Mouse (Mus musculus) heart, postnatal 25 days (tissue): ENCODE measurements at regions not wholly inside any gene's neighbourhood (a gene's known extent, or its start where the extent isn't known, plus 50 kb on each side); places are given as distances from the start of the nearest gene placed in this dataset.
"Not testable (repeated sequence)": the region's sequence is repeated elsewhere in the genome, so short reads cannot be mapped to it uniquely, and the experiment has no call there.

Experiments used
- DNase-seq: peaks from one replicate; pipeline ENCODE4 v3.0.0; 2022; ENCODE audit warnings: low spot score
- intact Hi-C: fragments of 180-260 bp; cut with DNase I; formaldehyde crosslinking; loops from one replicate; pipeline ENCODE4 v1.15.1; 2025

DNA sequence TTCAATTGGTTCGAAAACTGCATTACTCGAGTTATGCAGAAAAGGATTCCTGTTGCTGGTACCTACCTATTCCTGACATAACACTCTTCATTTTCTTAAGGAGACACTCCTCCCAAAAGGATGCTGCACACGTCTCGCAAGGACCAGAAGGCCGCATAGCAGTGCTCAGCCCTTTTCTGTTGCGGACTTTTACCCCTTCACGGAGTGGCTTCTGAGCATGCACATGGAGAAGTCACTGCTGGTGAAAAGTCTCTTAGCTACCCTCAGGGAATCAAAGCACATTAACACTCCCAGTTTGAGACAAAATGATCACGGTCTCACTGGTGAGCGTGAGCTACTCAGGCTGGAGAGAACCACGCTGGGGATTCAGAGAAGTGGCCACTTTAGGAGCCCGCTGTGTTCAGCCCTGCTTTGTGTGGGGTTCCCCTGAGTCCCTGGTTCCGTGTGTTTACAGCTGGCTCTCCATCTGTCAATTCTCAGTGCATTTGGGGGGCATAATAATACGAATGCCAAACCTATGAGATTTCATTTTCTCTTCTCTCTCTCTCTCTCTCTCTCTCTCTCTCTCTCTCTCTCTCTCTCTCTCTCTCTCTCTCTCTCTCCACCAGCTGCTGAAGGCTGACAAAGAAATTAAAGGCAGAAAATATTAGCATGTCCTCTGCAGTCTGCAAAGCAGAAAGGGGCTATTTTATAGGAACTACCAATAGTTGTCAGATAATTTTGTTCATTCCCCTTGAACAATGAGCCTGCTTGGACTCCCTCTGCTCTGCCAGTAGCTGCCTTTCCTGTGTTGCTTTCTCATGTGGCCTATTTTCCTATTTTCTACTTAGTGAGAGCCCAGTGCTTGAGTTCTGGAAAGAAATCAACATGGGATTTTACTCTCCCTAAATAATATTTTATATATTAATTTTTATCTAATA lies 160.7 kb downstream of the Basp1 start:
- DNase-seq = no peak
- intact Hi-C loops = no loop called here

DNA sequence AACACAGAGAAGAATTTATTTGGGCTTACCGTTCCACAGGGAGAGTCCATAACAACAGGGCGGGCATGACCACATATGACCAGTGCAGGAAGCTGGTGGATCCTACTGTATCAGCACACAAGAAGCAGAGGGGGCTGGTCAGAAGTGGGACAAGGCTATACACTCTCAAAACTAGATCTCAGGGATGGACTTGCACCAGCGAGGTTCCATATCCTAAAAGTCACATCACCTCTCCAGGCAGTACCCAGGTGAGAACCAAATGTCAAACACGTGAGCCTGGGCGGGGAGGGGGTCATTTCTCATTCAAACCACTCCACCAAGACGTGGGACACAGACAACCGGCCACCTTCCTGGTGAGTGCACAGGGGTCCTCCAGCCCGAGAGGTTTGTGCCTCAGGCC lies 167.9 kb downstream of the Basp1 start:
- DNase-seq = no peak
- intact Hi-C loops = no loop called here

DNA sequence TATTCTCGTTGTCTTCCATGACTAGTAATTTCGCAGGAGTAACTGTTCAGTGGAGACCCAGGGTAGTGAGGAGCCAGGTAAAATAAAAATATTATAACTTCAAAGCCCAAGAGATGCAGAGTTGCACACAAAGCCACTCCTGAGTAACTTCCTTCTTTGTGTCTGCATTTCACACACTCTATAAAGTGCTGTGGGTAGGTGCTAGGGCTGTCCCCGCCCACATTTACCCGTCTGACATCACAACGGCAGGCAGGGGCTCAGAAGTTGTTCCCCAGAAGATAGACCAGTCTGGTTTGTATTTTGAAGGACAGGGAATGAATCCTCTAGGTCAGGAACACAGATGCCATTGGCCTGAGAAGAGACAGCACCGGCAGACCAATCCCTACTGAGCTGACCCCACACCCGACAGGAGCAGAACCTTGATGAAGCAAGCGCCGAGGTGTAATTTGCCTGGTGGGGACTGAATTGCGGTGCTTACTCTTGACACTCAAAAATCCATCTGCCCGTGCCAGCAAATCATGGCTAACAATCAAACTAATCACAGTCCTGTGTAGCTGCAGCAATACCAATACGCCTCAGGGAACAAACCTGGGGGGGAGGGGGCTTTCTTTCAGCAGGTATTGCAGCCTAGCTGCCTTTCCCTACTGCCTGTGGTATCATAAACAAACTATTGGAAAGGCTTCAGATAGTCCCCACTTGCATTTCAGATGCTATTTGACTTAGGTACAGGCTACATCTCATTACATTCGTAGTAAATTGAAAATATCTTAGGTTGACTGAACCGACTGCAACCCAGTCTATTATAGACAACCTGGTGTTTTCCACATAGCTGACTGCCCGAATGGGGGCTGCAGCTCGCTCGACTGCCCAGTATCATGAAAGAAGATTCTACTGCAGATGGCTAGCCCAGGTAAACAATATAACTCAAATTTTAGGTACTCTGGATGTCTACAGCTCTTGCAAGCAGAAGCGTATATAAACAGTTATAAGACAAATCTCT lies 175.6 kb downstream of the Basp1 start:
- DNase-seq = no peak
- intact Hi-C loops = loop anchor here (10.0 kb wide), 1 partner anchor 1747 kb away; no protein-coding TSS in a partner anchor

DNA sequence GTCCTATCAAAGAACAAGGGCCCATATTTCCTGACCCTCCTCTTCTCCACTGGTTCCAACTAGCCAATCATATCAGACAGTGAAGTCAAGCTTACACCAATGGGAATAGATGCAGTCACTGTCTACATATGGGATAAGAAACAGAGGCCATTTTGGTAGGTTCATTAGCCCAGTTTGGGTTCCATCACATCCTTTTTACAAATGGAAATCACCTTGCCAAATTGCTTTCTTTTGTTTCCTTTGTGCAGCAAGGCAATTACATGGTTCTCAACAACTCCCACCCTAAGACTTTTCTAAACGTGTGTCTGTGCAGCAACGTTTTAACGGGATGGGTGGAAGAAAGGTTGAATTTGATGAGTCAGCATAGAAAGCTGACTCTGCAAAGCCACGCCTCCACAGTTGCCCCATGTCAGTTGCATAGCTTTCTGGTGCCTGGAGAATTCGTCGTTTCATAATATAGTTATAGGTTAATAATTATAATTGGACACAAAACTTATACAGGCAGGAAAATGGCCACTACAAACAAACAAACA lies 177.3 kb downstream of the Basp1 start:
- intact Hi-C loops = loop anchor here (10.0 kb wide), 1 partner anchor 1749 kb away; no protein-coding TSS in a partner anchor
- DNase-seq = no peak

DNA sequence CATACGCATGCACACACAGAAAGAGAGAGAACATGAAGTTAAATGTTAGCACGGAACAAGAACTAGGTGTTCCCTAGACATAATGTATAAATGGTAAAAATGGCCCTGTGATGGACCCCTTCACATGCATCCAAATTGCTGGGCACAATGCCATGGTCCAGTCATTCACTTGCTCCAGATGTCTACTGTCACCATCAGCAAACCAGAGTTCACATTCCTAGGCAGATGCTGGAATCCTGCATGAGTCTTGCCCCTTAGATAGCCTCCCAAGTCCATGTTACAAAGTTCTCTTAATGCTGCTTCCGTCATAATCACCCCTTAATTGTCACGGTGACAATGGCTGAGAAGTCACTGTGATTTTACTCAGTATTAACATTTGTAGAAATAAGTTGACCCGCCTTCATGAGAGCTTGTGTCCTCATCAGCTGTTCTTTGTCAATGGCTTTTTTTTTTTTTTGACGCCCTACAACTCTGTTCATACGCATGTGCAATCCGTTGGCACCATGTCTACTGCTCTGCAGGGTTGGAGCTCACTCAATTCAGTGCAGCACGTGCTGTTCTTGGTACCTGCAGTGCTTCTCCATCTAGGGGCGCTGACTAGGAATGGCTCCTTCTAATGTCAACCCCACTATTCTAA lies 179.4 kb downstream of the Basp1 start:
- intact Hi-C loops = loop anchor here (10.0 kb wide), 1 partner anchor 1751 kb away; no protein-coding TSS in a partner anchor
- DNase-seq = no peak

DNA sequence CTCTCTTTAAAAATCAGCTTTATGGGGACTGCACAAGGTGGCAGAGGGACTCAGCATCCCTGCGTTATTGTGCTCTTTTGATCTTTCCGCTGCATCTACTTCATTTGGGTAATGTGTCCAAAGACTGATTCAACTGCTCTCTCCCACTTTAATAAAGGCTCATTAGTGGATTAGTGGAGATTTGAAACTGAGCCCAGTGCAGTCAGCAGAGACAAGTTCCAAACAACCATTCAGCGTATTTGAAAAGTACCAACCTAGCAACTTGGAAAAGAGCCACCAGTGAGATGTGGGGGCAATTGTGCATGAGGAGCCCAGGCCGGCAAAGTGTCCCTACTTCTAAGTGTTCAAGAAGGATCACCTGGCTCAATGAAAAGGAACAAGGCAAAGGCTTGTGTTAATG lies 183.4 kb downstream of the Basp1 start:
- DNase-seq = no peak
- intact Hi-C loops = loop anchor here (10.0 kb wide), 1 partner anchor 1755 kb away; no protein-coding TSS in a partner anchor

DNA sequence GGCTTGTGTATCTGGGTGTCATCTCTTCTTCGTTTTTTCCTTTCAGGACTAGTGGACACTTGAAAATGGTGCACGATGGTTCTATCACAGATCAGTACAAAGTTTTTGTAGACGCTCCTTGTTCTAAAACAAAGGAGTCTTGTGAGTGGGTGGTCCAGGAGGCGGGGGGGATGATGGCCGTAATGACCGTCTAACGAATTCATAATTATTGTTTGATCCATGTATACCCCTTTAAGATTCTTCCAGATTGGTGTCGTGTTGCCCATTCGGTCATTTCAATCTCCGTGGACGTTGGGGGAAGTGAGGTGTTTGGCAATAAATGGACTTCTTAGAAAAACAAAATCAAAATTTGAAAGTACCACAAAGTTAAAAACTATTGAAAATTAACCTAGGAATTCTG lies 183.8 kb downstream of the Basp1 start:
- no peak for DNase-seq
- intact Hi-C loops = loop anchor here (10.0 kb wide), 1 partner anchor 1755 kb away; no protein-coding TSS in a partner anchor

DNA sequence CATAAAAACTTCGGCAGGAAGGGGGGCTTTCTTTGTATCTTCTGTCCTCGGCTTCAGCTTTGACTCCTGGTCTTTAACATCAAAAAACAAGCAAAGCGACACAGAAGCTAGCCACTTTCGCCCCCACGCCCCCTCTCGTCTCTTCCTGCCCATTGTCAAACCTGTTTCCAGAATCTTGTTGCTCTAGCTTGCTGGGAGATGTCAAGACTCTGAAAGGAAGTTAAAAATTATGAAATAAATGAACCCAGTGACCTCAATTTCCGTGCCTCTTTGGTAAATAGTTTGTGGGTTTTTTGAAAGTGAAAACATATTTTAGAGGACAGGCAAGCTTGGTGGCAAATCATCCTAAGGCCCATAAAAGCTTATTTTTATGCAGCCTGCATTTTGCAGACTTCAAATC lies 186.1 kb downstream of the Basp1 start:
- intact Hi-C loops = no loop called here

DNA sequence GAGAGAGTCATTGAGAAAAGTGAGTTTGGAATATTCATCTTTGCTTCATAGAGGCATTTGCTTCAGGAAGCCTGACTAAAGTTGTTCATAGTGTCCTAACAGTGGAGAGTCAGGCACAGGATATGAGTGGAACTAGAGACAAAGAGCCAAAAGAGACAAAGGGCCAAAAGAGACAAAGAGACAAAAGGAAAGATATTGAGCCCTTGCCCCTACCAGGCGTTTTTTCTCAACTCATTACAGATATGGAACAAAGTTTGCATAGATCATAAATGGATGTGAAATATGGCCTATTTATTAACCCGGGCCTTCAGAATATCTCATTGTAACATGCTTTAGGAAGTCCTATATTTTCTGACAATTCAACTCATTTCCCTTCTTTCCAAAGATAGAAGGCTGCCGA lies 187.6 kb downstream of the Basp1 start:
- intact Hi-C loops = no loop called here
- no peak for DNase-seq

More for the DNA sequence above, 186.1 kb downstream of the Basp1 start:
- no peak for DNase-seq

DNA sequence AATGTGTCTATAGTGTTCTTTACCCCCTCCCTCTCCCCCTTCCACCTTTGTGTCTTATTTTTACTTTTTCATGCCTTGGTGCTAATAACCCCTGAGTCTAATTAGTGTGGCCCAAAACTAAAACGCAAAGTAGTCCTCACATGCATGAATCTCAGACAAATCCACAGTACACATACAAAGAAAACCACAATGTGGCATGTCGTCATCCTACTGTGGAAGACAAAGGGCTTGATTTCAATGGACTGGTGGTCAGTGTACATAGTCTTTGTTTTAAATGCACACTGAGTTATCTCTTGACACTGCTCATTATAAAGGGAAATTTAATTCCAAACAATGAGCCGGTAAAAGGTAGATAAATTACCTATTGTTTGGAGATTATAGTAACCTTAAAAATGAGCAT lies 188.1 kb downstream of the Basp1 start:
- DNase-seq = no peak
- intact Hi-C loops = no loop called here

DNA sequence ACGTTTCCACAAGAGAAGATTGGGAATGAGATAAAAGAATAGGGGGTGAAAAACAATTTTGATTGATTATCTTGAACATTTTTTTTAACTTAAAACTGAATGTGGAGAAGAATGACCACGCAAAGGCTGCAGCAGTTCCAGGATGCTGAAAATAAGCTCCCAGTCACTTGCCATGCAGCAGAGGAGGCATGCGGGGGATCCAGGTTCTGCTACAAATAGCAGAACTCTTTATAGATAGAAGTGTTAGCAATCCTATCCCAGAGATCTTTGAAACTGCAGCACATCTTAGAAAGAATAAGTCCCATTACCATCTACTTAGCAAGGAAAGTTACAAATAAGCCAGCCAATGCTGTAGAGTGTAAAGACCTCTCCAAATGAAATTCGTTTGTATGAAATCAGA lies 191.8 kb downstream of the Basp1 start:
- no peak for DNase-seq
- intact Hi-C loops = no loop called here

DNA sequence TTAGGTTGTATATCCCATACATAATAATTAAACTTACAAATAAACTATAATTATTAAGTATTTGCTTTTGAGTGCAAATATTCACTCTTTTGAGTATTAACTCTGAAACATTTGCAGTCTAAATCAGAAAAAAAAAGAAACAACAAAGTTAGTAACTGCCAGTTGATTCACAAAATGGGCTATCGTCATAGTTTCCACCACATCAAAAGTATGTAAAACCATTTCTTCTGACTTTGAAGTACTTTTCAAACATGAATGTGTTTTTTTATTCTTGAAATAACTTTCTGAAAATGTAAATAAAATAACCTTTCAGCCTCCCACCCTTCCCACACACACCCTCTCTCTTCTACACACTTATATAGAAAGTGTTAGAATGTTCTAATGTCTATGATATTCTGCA lies 197.2 kb downstream of the Basp1 start:
- intact Hi-C loops = no loop called here
- DNase-seq = no peak

DNA sequence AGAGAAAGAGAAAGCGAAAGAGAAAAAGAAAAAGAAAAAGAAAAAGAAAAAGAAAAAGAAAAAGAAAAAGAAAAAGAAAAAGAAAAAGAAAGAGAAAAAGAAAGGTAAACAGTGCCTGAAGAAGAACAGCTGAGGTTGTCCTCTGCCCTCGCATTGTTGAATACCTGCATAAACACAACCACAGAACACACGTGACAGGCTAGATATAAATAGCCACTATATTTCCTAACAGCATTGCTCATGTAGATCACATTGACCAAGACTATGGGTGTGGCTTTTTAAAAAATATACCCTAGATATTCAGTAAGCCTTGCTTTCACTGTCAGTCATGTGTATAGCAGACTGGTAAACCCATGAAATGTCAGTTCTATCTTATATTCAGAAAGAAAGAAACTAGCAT lies 211.5 kb downstream of the Basp1 start:
- no peak for DNase-seq
- intact Hi-C loops = no loop called here

DNA sequence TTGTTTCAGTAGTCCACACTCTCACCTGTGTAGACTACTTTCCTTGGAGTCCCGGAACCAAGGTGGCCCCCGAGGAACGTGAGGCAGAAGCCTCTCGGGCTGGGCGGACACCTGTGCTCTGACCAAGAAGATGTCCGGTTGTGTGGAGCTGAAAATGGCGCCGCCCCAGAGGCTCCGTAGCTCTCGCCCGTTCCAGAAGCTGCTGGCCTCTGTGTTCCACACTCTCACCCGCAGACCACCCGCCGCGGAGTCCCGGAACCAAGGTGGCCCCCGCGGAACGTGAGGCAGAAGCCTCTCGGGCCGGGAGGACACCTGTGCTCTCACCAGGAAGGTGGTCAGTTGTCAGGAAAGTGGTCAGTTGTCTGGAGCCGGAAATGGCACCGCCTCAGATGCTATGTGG lies 213.3 kb downstream of the Basp1 start:
- intact Hi-C loops, DNase-seq: not testable (repeated sequence)

DNA sequence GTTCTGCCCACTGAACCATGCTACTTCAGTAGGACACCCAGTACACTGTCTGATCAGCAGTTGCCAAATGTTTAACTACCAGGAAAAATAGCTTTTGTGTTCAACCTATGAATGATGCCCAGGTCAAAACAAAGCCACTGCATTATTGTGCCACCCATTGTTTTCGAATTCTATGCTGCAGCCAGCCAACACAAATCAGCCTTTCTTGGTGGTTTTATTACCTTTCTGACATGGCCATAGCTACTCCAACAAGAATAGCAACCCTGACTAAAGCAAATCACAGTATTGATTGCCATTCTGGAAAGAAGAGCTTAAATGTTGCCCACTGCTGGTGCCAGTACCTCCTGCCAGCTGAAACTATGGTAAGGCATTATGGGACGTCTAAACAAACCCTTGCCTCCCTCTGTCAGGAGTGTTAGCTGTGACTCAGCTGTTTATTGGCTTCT lies 225.7 kb downstream of the Basp1 start:
- intact Hi-C loops = no loop called here
- no peak for DNase-seq

DNA sequence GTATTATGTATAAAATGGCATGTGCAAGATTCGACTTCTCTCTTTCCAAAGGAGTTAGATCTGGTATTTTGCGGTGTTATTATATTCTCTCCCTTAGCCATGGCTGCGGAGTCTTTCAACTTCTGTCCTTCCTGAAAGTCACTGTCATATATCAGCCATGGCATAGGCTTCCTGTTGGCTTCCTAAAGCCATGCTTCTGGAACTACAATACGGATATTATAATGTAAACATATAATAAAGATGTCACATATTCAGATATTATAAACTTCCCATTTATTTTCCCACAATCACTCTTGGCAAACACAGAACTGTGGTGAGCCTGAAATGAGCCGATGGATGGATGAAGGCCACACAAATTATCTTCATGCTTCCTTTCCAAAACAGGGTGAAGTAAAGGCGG lies 240.8 kb downstream of the Basp1 start:
- DNase-seq = no peak
- intact Hi-C loops = no loop called here

DNA sequence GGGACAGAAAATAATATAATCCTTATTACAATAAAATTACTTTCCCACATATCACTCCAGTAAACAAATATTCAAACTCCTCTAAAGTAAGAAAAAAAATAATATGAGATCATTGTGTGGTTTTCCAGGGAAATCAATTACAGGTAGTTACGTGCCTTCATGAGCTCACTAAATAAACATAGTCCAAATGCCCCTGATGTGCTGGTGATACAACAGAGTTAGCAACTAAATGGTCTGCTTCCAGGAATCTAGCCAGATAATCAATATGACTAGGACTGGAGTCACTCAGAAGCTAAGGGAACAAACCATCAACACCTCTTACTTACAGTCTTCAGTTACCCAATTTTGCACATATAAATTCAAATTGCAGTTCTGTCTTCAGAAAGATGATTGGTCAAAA lies 267.2 kb downstream of the Basp1 start:
- DNase-seq = no peak
- intact Hi-C loops = no loop called here

DNA sequence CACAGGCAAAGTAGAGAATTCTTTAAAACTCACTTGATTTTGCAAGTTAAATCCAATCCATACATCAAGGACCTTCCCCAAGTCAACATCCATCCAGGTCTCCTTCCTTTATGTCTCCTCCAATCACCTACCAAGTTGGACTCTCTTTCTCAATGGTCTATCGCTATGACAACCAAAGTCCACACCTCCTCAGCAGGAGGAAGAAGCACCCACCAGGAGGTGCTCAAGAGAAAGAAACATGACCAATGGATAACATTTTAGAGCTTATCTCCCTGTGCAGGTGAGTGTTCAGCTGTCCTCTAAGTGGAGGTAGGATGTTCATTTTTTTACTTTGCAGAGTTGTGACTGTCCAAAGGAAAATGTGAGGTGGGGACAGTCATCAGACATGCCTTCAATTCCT lies 269.3 kb downstream of the Basp1 start:
- no peak for DNase-seq
- intact Hi-C loops = no loop called here

DNA sequence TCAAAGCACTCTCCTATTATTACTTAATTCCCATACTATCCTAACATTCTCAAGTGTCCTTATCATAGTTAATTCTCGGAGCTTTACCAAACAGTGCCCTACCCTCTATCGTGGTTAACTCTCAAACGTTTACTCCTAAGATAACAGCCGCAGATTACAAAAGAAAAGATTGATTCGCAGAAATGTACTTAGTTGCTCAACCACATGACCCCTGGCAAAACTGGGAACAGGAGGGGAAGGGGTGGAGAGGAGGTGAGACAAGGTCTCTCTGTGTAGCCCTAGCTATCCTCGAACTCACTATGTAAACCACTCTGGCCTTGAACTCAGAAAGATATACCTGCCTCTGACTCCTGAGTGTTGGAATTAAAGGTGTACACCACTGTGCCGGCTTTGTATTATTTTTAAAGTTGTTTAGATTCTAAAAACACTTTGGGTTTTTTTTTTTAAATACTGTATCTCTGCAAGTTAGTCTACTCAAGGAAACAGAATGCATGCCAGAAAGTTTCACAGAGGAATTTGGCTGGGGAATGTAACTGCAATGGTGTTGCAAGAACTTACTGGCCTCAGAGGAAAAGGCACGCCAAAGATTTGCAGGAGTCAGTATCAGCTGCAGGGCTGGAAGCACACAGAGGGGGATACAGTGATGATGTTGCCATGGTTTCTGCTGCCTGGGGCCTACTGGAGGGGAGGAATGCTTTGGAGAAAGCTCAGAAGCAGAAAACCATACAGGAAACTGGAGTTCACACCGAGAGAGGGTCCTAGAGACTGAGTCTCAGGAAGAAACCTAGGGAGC lies 273.0 kb downstream of the Basp1 start:
- no peak for DNase-seq
- intact Hi-C loops = no loop called here
